Mouse (Mus musculus): ENCODE data around the gene Phf1. TPM values are rescaled to one million over a fixed set of nuclear protein-coding genes. Genes with fewer than 3 reads are reported as not detected.
"Not testable (repeated sequence)": the region's sequence is repeated elsewhere in the genome, so short reads cannot be mapped to it uniquely, and the experiment has no call there.

Gene Phf1
- polyA plus RNA-seq, 1 experiment from 2014 or later = 9.8 TPM

GRCm38 (mm10) chr17:26915248-26915647, 17.6 kb upstream of the Phf1 start:
- Histone ChIP-seq H3K9me3 (replicated peaks; ENCODE audit: low read length) (no peaks in the 10 kb centered on the region), H3K4me2 (ENCODE audit: low read length) (no peak overlapping the region), H3K27ac (no peak overlapping the region), H3K4me3 (replicated peaks; ENCODE audit: low read depth, low read length) (no peak overlapping the region), H3K4me1 (replicated peaks; ENCODE audit: insufficient read depth, low read length) (no peaks in the 10 kb centered on the region), H3K9ac (ENCODE audit: low read depth, low read length) (no peak overlapping the region), H3K27me3 (ENCODE audit: insufficient read depth, low read length) (no peaks in the 10 kb centered on the region), H3K36me3 (ENCODE audit: insufficient read depth, low read length) (no peaks in the 10 kb centered on the region)
- ATAC-seq (replicated peaks; ENCODE audit: low FRiP score, low read depth) = no peak
- WGBS = 63% methylated on average over 1 of the region's 1 CpGs
- no peak for TF ChIP-seq CTCF (IDR thresholded peaks at IDR 0.05; ENCODE audit: low read depth)
- no peak for DNase-seq (ENCODE audit: low spot score)

GRCm38 (mm10) chr17:26916711-26917482, 16.0 kb upstream of the Phf1 start, which contains the start of gene Kifc5b:
Gene Kifc5b (plus strand): TSS chr17:26917091.
- peak; percentile 98 for ATAC-seq (replicated peaks; ENCODE audit: low FRiP score, low read depth)
- Histone ChIP-seq H3K36me3 (ENCODE audit: insufficient read depth, low read length) (no peaks in the 10 kb centered on the region), H3K4me1 (replicated peaks; ENCODE audit: insufficient read depth, low read length) (no peaks in the 10 kb centered on the region), H3K9ac (ENCODE audit: low read depth, low read length) (peak within 1 kb of the TSS; percentile 64), H3K4me2 (ENCODE audit: low read length) (peak within 1 kb of the TSS; percentile 66), H3K9me3 (replicated peaks; ENCODE audit: low read length) (no peaks in the 10 kb centered on the region), H3K27ac (no peak within 1 kb of the TSS; the same call in 1 of the 2 replicates), H3K27me3 (ENCODE audit: insufficient read depth, low read length) (no peaks in the 10 kb centered on the region), H3K4me3 (replicated peaks; ENCODE audit: low read depth, low read length) (peak within 1 kb of the TSS; percentile 65)
- WGBS = under 1% methylated on average over 72 of the region's 72 CpGs
- TF ChIP-seq CTCF (IDR thresholded peaks at IDR 0.05; ENCODE audit: low read depth) = peak; percentile 100
- DNase-seq (ENCODE audit: low spot score) = peak; percentile 99

- H3K4me2 ChIP-seq (ENCODE audit: low read length) = peak overlapping the region; percentile 66
- WGBS = 0% methylated on average over 12 of the region's 12 CpGs
- not testable (repeated sequence) for H3K9me3 ChIP-seq (replicated peaks; ENCODE audit: low read length); DNase-seq (ENCODE audit: low spot score); ATAC-seq (replicated peaks; ENCODE audit: low FRiP score, low read depth); H3K27ac ChIP-seq; H3K27me3 ChIP-seq (ENCODE audit: insufficient read depth, low read length); H3K4me1 ChIP-seq (replicated peaks; ENCODE audit: insufficient read depth, low read length); H3K36me3 ChIP-seq (ENCODE audit: insufficient read depth, low read length)
- peak overlapping the region; percentile 65 for H3K4me3 ChIP-seq (replicated peaks; ENCODE audit: low read depth, low read length)
- H3K9ac ChIP-seq (ENCODE audit: low read depth, low read length) = peak overlapping the region; percentile 64
These were observed 15.3 kb upstream of the Phf1 start for GRCm38 (mm10) chr17:26917560-26917959.

- no peaks in the 10 kb centered on the region for H3K4me1 ChIP-seq (replicated peaks; ENCODE audit: insufficient read depth, low read length)
- WGBS = 78% methylated on average over 2 of the region's 2 CpGs
- ATAC-seq (replicated peaks; ENCODE audit: low FRiP score, low read depth) (no peak), DNase-seq (ENCODE audit: low spot score) (no peak)
- H3K9me3 ChIP-seq (replicated peaks; ENCODE audit: low read length) = no peaks in the 10 kb centered on the region
- no peaks in the 10 kb centered on the region for H3K36me3 ChIP-seq (ENCODE audit: insufficient read depth, low read length)
- no peak for TF ChIP-seq CTCF (IDR thresholded peaks at IDR 0.05; ENCODE audit: low read depth)
- no peaks in the 10 kb centered on the region for H3K27me3 ChIP-seq (ENCODE audit: insufficient read depth, low read length)
- no peak overlapping the region for H3K4me3 ChIP-seq (replicated peaks; ENCODE audit: low read depth, low read length)
- peak overlapping the region; percentile 66 for H3K4me2 ChIP-seq (ENCODE audit: low read length)
- no peak overlapping the region for H3K27ac ChIP-seq
- no peak overlapping the region for H3K9ac ChIP-seq (ENCODE audit: low read depth, low read length)
These were observed 14.5 kb upstream of the Phf1 start for GRCm38 (mm10) chr17:26918343-26918742.

GRCm38 (mm10) chr17:26919516-26919915, 13.3 kb upstream of the Phf1 start:
- H3K4me1 ChIP-seq (replicated peaks; ENCODE audit: insufficient read depth, low read length); H3K4me3 ChIP-seq (replicated peaks; ENCODE audit: low read depth, low read length); H3K9me3 ChIP-seq (replicated peaks; ENCODE audit: low read length); H3K27me3 ChIP-seq (ENCODE audit: insufficient read depth, low read length); ATAC-seq (replicated peaks; ENCODE audit: low FRiP score, low read depth); H3K4me2 ChIP-seq (ENCODE audit: low read length); H3K36me3 ChIP-seq (ENCODE audit: insufficient read depth, low read length); H3K9ac ChIP-seq (ENCODE audit: low read depth, low read length); H3K27ac ChIP-seq; DNase-seq (ENCODE audit: low spot score): not testable (repeated sequence)
- 71% methylated on average over 2 of the region's 2 CpGs for WGBS

- not testable (repeated sequence) for H3K27me3 ChIP-seq (ENCODE audit: insufficient read depth, low read length); H3K27ac ChIP-seq; H3K36me3 ChIP-seq (ENCODE audit: insufficient read depth, low read length); H3K9me3 ChIP-seq (replicated peaks; ENCODE audit: low read length); H3K9ac ChIP-seq (ENCODE audit: low read depth, low read length); H3K4me1 ChIP-seq (replicated peaks; ENCODE audit: insufficient read depth, low read length); H3K4me2 ChIP-seq (ENCODE audit: low read length); ATAC-seq (replicated peaks; ENCODE audit: low FRiP score, low read depth); H3K4me3 ChIP-seq (replicated peaks; ENCODE audit: low read depth, low read length); DNase-seq (ENCODE audit: low spot score)
- 90% methylated on average over 5 of the region's 6 CpGs for WGBS
These were observed 10.5 kb upstream of the Phf1 start for GRCm38 (mm10) chr17:26922368-26922767.

GRCm38 (mm10) chr17:26925414-26925813, 7.4 kb upstream of the Phf1 start:
- H3K4me2 ChIP-seq (ENCODE audit: low read length) = not testable (repeated sequence)

More at GRCm38 (mm10) chr17:26925414-26925813, 7.4 kb upstream of the Phf1 start:
- not testable (repeated sequence) for H3K4me3 ChIP-seq (replicated peaks; ENCODE audit: low read depth, low read length); H3K27ac ChIP-seq; H3K27me3 ChIP-seq (ENCODE audit: insufficient read depth, low read length); H3K4me1 ChIP-seq (replicated peaks; ENCODE audit: insufficient read depth, low read length); H3K9ac ChIP-seq (ENCODE audit: low read depth, low read length); DNase-seq (ENCODE audit: low spot score); ATAC-seq (replicated peaks; ENCODE audit: low FRiP score, low read depth); H3K9me3 ChIP-seq (replicated peaks; ENCODE audit: low read length)
- 0 out of 2 replicates have a peak, but pooled peaks cover 11% of the 10 kb centered on the region for H3K36me3 ChIP-seq (ENCODE audit: insufficient read depth, low read length)
- WGBS = 95% methylated on average over 9 of the region's 9 CpGs

Measured in kidney, postnatal 0 days (tissue).